Mouse (Mus musculus): ENCODE measurements around the gene Stk26.

Stk26 gene

DNA sequence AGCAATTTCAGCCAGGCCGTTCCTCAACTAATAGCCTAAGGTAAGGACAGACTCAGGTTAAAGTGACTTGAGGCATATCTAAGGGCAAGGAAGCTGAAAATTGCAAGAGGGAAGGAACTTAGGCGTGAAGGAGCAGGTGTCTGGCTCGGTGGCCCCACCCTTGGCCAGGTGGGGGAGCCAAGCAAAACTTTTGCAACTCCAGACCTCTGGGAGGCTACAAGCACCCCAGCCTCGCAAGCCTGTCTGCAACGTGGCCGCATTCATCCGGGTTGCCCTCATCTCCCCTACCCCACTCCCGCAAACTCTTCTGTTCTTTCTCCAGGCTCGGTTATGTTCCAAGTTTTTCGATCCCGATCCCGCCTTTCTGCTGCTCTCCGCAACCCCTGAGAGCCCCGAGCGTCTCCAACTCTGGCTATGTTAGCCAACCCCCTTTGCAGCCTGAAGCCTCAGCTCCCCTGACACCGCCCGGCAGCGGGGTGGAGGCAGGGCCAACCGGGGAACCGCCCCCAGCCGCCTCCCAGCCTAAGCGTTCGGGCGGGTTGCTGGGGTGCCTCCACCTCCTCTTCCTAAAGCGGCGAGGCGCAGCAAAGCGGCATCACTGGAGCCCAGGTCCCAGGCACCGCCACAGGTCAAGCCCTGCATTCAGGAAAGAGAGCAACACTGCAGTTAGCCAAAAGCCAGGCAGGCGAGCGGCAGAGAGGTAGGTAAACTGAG is at the start of gene Stk26:
Gene Stk26 (plus strand): TSS at position 201 of the 714 bp plus-strand sequence.
- peak; percentile 71 for DNase-seq (ENCODE audit: low spot score)

GRCm38 (mm10) chrX:50793005-50793680 is 47.7 kb upstream of the Stk26 start:
- DNase-seq (ENCODE audit: low spot score): no peak

GRCm38 (mm10) chrX:50797798-50798197 is 43.0 kb upstream of the Stk26 start:
- no peak for DNase-seq (ENCODE audit: low spot score)

GRCm38 (mm10) chrX:50798571-50798970 is 42.3 kb upstream of the Stk26 start:
- DNase-seq (ENCODE audit: low spot score): peak; percentile 45

DNA sequence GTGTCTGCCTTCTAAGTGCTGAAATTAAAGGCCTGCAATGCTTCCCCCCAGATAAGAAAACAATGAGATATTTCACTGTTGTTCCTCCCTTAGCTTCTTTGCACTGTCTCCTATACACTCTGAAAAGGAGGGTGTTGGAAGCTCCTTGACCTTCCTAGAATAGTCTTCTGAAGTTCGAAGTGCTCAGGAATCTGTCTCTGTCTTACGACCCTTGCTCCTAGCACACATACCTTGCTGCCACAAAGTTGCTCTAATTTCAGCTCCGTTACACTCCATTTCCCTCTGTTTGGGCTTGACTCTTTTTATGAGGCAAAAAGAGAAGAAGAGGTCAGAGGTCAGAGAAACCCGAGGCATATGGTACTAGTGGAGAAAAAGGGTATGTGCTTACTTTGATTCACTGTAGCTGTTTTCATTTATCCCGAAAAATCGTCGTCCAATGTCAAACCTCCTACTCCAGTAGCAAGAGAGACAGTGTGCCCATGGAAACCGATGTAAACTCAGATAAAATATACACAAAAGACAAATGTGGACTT is 41.1 kb upstream of the Stk26 start:
- peak; percentile 53 for DNase-seq (ENCODE audit: low spot score)

- DNase-seq (ENCODE audit: low spot score): no peak
These were observed 35.2 kb upstream of the Stk26 start for GRCm38 (mm10) chrX:50805654-50806053.

- no peak for DNase-seq (ENCODE audit: low spot score)
These were observed 17.0 kb upstream of the Stk26 start for GRCm38 (mm10) chrX:50823856-50824255.

DNA sequence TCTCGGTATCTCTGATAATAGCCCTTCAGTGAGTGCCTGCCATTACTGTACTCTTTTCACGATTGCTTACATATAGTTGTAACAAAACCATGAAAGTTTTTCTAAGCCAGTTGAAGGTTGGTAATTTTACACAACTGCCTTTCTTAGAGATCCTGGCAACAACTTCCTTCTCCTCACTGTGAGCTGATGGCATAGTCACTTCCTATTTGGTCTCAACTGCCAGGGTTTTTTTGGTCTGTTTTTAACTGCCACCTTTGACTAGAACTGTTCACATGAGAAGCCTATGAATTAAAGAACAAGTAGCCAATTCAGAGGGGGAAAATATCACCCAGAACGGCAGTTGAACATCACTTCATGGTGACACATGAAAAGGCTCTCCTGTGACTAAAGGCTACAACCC is 5.3 kb upstream of the Stk26 start:
- DNase-seq (ENCODE audit: low spot score): no peak

- no peak for DNase-seq (ENCODE audit: low spot score)
These were observed 4.7 kb upstream of the Stk26 start for GRCm38 (mm10) chrX:50836029-50836691.

GRCm38 (mm10) chrX:50841587-50841986 is 740 bp downstream of the Stk26 start:
- no peak for DNase-seq (ENCODE audit: low spot score)

DNA sequence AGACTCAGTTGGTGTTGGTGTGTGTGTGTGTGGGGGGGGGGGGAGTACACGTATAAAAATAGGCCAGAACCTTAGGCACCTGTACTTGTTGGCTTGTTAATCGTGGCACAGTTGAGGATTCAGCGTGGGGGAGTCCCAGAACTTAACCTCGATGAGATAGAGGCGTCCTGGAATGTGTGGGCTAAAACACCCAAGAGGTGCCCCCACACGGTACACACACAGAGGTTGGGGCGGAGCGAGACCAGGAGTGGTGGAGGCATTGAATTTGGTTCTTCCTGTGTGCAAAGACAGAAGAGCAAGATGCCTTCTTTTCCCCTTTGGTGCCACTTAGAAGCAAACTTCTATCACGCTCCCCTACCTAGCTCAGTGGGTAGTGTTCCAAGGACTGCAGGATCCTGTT is 1.2 kb downstream of the Stk26 start:
- no peak for DNase-seq (ENCODE audit: low spot score)

GRCm38 (mm10) chrX:50850428-50851184 is 9.8 kb downstream of the Stk26 start:
- DNase-seq (ENCODE audit: low spot score): no peak

DNA sequence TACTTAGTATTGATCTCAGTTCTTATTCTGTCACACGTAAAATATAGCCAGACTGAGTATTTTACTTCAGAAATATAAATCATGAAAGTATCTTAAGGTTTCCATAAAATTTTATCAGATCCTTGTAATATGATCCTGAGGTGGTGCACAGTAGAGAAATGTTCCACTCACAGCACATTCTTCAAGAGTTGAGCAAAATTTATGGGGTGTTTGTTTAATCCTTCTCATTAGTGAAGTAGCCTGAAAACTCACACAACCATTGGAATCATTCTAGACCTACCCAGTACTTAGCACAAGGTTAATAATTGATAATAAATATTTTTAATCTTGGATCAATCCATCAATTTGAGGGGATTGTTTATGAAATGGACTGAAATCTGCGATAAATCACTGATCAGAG is 22.9 kb downstream of the Stk26 start:
- no peak for DNase-seq (ENCODE audit: low spot score)

GRCm38 (mm10) chrX:50864734-50865133 is 23.9 kb downstream of the Stk26 start:
- no peak for DNase-seq (ENCODE audit: low spot score)

GRCm38 (mm10) chrX:50874246-50875002 is 33.6 kb downstream of the Stk26 start:
- DNase-seq (ENCODE audit: low spot score): no peak

DNA sequence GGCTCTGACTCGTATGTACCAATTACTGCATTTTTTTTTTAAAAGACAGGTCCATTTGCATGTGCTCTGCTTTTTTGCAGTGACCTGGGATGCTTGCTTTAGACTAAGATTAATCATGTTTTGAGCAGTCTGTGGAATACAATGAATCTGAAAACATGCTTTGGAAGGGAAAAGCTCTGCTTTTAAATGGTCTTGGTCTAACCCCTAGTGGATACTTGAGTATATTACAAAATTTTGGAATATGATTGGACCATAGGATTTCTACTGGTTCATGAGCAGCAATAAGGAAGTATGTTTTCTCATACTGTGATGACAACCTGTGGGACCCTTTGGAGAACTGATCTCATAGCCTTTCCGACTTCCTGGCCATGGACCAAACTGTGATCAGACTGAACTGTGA is 47.2 kb downstream of the Stk26 start:
- peak; percentile 1 for DNase-seq (ENCODE audit: low spot score)

GRCm38 (mm10) chrX:50903497-50903896 is 62.6 kb downstream of the Stk26 start:
- DNase-seq (ENCODE audit: low spot score): no peak

GRCm38 (mm10) chrX:50909915-50910314 is 69.1 kb downstream of the Stk26 start:
- DNase-seq (ENCODE audit: low spot score): no peak

GRCm38 (mm10) chrX:50917389-50917788 is 76.5 kb downstream of the Stk26 start:
- peak; percentile 50 for DNase-seq (ENCODE audit: low spot score)

- no peak for DNase-seq (ENCODE audit: low spot score)
These were observed 77.9 kb downstream of the Stk26 start for GRCm38 (mm10) chrX:50918754-50919153.

DNA sequence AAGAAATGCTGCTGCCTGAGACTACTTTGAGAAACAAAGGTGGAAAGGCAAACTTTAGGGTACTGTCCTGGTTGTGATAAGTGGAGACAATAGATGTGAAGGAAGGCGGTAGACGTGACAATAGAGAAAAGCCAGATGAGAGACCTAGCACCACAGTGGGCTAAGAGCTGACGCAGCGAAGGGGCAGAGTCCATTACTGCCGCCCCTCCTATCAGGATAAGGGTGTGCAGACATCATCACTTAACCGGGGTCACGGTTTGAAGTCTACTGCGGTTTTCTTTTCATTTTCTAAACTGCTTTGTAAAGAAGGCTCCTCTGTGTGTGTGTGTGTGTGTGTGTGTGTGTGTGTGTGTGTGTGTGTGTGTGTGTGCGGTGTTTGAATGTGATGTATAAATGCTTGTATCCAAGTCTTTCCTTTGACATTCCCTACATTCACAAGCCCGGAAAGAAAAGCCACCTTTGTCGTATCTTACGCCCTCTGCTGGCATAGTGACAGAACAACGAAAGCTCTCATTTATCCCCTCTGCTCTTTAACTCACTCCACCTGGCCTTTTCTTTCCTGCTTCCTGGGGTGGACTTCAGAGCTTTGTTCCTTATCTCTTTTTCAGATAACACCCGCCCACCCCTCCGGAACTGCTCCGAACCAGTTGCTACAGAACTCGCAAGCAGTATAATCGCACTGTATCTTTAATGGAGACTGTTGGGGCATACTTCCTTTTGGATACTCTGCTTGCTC is 84.0 kb downstream of the Stk26 start:
- DNase-seq (ENCODE audit: low spot score): peak; percentile 58

All from embryo, embryonic 10.5 days (tissue).